Mouse (Mus musculus): ENCODE data around the gene Tmbim1. TPM values are rescaled to one million over a fixed set of nuclear protein-coding genes. Genes with fewer than 3 reads are reported as not detected.

Gene Tmbim1
- total RNA-seq, 2 experiments from 2014 or later = 13.8 to 24.6 TPM

DNA sequence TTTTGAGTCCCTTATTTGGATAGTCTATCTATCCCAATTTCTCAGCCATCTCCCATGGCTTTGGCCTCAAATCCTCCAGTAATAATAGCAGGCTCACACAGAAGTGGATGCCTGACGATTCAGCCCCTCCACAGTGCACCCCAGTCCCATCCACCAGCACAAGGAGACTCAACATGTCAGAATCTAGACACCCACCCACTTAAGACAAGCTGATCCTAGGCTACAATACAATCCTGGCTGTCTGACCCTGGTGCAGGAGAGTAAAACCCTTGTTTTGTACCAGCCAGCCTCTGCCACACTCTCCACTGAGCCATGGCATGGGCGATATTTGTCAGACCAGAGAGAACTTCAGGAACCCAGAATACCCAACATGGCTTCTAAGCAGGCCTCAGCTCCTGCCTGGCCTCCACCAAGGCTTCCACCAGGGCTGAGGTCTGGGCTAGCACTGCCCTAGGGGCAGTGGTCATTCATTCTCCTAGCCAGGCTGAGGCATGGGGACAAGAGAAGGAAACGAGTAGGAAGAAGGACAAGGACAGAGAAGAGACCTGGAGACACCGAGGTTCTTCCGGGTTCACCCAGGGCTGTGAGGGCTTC, 7.2 kb downstream of the Tmbim1 start:
- no peak for ATAC-seq (replicated peaks; ENCODE audit: poor library complexity, severe bottlenecking)

DNA sequence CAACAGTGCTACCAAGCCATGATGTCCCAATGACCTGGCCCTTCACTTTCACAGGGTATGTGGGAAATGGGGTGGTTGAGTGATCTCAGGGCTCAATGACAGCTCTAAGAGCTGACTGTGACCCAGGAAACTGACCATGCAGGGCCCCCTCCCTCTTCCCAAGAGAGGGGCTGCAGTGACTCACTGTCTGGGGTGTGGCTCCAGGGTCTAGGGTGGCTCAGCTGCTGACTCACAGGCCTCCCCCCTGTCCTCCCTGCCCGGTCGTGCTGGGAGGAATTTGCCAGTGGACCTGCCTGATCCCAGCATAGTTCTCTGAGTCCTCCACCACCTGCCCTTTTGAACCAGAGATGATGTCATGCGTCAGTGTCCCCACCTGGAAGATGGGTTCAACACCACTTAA, 8.2 kb downstream of the Tmbim1 start:
- ATAC-seq (replicated peaks; ENCODE audit: poor library complexity, severe bottlenecking) = no peak

DNA sequence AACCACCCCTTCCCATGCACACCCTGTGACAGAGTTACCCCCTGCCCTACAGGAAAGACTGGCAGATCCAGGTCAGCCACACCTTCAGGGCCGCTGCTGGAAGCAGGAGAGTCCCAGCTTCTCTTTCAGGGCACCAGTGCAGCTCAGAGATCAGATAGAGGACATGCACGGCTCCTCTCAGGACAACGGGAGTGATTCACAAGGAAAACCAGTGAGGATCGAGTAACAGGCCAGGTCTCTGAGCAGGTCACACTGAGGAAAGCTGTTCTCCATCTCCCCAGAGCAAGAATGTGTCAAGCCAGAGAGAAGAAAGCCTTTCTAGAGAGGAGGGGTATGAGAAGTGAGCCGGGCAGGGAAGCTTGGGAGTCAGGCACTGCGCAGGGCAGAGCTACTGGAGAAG, 8.9 kb downstream of the Tmbim1 start:
- no peak for ATAC-seq (replicated peaks; ENCODE audit: poor library complexity, severe bottlenecking)

DNA sequence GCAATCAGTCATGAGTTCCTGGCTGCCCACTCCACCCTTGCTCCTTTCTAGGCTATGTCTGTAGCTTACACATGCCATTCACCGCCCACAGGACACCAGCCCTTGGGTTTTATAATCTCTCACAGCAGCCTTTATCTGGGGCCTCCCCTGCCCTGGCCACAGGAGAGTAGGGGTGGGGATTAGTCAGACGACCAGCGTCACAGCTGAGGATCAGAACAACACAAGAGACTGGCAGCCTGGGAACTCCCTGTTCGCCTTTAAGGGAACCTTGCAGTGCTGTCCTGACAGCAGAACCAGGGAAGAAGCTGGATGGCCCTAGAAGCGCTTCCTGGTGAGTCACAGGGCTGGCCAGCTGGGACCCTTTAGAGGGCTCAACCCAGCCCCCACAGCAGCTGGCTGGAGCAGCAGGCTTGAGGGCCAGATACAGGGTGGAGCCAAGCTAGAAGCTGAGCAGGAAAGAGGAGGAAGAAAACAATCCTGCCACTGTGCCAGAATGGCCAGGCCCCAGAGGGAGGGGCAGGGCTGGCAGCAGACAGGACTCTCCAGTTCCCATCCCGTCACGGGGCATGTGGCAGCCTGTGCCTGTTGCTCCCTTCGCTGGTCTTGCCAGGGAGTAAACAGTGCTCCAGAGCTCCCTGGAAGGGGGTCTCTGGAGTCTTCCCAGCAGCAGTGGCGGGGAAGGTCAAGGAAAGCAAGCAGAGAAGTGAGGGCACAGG, 9.8 kb downstream of the Tmbim1 start:
- peak; percentile 70 for ATAC-seq (replicated peaks; ENCODE audit: poor library complexity, severe bottlenecking)

DNA sequence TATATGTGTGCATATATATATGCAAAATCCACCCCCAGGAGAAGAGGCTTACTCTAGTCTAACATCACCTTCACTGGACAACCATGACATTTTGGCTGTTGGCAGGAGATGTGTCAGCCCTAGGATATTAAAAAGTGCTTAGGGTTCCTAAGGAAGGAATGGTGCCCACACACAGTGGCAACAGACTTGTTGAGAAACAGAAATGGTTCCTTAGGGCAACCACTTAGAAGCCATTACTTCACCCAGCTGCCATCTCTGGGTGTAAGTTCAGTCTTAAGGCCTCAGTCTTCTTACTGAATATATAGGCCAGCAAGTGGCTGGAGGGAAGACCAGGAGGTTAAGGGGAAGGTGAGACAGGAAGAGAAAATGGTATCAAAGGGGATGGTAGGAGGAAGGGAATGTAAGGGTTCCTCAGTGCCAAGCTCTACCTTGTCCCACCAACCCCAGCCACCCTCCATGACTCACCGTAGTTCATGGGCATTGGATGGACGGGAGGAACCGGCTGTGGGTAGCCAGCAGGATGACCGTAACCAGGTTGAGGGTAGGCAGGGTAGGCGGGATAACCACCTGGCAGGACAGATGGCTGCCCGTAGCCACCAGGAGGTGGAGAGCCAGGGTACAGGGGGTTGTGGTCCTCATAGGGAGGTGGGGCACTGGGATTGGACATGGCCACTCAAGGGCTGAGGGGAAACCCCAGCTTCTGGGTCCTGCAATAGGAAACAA, 10.5 kb downstream of the Tmbim1 start:
- peak; percentile 17 for ATAC-seq (replicated peaks; ENCODE audit: poor library complexity, severe bottlenecking)

DNA sequence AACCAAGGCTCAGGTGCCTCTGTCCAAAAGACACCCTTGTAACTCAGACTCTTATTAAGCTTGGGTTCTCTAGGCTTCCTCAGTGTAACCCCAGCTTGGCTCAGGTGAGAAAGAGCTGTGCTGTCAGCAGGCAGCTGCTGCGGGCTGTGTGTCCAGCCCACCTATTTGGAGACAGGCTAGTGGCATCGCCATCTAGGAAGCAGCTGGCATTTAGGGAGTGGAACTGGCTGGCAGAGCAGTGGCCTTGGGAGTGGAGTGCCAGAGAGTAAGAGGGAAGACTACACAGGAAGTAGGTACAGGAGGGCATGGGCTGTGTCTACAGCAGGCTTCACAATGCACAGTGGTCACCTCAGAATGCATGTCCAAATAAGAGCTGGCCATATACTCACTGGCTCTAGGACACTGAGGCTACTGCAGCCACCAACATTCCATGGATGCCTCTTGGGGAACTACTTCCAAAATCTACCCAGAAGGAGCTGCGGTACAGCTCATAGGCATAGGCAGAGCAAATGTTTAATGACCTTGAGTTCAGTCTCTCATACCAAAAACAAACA, 11.3 kb downstream of the Tmbim1 start:
- ATAC-seq (replicated peaks; ENCODE audit: poor library complexity, severe bottlenecking) = no peak

DNA sequence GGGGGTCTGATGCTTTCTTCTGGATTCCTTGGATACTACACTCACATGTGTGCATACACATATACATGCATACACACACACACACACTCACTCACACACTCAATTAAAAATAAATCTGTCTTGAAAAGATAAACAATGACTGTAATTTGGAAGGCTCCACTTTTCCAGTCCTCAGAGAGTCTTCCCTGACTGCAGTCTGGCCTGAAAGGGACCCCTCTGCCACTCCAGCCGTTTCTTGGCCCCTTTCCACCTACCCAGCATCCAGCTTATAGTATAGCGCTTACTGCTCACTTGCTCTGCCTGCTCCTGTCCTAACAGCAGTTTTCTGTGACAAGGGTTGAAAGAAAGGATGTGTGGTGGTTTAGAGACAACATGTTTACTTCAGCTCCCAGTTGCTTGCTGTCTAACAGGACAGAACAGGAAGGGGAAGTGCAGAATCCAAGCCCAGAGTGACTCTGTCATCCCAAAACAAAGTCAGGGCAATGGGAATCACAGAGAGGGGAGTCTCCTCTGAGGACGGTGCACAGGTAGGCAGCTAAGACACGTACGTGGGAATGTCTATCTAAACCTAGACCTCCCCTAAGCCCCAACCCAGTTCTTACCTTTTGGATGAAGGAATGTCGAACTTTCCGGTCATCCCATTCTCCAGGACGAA, 12.0 kb downstream of the Tmbim1 start:
- no peak for ATAC-seq (replicated peaks; ENCODE audit: poor library complexity, severe bottlenecking)

DNA sequence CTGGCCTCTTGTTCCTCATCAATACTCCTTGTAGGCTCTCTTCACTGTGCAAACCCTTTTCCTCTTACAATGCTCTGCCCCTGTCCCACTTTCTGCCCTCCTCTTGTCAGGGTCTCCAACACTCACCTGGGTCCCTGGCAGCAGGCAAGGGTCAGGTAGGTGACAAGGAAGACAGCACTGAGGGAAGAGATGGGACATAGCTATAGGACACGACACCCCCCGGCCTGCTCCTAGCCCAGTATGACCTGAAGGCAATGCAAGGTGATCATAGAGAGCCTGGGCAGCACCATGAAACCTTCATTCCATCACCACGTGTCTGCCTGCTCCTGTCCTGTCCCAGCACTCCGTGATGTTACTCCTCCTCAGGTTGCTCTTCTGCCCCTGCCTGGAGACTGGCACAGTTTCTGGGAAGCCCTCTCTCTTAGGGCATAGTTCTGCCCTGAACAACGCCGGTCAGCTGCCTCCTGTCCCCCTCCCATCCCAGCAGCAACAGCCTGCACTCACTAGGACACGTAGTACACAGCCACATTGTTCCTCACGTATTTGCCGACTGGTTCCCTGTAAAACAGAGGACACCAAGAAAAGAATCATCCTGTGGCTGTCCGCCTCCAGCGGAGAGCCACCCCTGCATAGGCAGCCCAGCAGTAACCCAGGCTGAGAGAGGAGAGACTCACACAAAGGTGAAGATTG, 12.9 kb downstream of the Tmbim1 start:
- no peak for ATAC-seq (replicated peaks; ENCODE audit: poor library complexity, severe bottlenecking)

DNA sequence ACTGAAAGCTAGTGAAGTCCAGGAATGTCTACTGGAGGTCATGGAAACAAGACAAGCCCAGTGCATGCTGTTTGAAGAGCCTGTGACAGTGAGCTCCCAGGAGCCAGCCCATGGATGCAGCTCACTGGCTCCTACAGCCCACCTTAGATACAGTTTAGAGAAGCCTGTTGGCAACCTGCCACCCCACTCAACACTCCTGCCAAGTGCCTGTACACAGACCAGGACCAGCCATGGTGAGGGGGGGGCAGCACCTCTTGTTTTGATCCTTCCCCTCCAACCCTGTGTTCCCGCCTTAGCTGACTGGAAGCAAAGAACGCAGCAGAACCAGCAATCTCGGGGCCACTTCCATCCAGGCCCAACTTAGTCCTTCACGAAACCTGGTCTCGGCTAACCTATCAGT, 15.3 kb downstream of the Tmbim1 start:
- no peak for ATAC-seq (replicated peaks; ENCODE audit: poor library complexity, severe bottlenecking)

DNA sequence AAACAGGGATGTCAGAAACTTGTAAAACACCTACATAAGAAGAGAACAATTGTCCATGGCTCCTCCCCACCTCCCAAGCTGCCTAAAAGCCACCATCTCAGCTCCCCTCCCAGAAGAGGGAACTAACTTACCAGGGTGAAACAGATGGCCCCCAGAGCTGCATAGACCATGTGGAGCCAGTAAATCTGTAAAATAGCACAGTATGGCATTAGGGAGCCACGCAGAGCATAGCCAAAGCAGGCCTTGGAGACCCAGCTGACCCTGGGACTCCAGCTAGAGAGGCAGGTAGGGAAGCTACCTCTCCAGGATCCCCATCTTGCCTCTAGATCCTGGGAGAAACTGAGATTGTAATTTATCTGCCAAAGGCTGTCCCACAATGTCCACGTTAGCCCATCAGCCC, 15.7 kb downstream of the Tmbim1 start:
- no peak for ATAC-seq (replicated peaks; ENCODE audit: poor library complexity, severe bottlenecking)

DNA sequence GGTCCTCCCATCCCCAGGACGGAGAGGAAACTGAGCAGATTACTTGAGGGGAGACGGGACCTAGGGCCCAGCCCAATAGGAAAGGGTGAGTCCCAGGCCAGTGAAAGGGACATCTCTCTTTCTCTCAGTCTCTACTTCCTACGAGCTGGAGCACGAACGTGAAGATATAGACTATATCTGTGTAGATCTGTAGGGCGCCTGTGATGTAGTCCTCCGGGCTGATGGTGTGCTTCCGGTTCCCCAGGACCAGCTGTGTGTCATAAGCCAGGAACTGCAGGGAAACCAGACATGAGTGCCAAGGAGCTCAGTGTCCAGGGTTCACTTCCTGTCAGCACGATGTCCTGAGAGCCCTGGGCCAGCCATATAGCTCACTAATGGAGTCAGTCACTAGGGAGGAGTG, 16.2 kb downstream of the Tmbim1 start:
- ATAC-seq (replicated peaks; ENCODE audit: poor library complexity, severe bottlenecking) = no peak

DNA sequence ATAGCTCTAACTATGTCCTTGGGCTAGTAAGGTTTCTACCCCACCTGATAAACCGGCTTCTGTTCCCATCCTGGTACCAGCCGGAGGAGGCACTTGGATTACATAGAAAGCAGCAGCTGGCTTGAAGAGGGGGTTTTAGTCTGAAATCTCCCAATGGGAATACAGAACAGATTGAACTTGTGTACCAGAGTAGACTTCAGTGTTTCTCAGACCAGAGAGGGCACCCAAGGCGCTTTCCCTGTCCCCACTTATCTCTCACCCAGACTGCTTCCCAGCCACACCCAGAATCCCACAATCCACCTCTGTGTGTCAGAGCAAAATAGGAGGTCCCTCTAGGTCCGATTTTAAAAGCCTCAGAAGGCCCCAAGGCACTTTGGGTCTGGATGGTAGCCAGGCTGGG, 17.1 kb downstream of the Tmbim1 start:
- no peak for ATAC-seq (replicated peaks; ENCODE audit: poor library complexity, severe bottlenecking)

DNA sequence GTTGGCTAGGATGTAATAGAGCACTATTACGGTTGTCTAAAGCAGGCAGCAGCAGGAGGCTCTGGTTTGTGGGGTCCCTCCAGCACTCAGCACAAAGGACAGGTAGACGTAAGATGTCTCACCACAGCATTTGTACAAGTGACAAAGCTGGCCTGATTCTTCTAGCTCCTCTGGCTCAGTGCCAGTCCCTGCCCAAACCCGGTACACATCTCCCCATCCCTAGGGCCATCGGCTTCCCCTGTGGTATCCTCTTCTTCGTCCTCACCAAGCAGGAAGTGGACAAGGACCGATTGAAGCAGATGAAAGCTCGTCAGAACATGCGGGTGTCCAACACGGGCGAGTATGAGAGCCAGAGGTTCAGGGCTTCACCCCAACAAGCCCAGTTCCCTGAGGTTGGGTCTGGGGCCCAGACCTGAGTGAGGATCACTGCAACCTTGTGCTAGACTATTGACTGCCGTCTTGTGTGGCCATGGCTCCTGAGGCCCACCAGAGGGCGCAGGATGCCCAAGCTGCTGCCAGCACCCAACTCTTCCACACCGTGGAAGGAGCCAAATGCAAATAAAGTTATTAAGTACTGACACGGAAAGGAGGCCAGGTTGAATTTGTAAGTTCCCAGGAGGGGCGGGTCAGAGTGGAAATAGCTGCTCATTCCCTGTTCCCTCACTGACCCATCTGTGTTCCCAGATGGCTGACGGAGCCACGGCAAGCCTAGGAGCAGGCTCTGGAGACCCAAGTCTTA, 18.4 kb downstream of the Tmbim1 start:
- ATAC-seq (replicated peaks; ENCODE audit: poor library complexity, severe bottlenecking) = peak; percentile 30

DNA sequence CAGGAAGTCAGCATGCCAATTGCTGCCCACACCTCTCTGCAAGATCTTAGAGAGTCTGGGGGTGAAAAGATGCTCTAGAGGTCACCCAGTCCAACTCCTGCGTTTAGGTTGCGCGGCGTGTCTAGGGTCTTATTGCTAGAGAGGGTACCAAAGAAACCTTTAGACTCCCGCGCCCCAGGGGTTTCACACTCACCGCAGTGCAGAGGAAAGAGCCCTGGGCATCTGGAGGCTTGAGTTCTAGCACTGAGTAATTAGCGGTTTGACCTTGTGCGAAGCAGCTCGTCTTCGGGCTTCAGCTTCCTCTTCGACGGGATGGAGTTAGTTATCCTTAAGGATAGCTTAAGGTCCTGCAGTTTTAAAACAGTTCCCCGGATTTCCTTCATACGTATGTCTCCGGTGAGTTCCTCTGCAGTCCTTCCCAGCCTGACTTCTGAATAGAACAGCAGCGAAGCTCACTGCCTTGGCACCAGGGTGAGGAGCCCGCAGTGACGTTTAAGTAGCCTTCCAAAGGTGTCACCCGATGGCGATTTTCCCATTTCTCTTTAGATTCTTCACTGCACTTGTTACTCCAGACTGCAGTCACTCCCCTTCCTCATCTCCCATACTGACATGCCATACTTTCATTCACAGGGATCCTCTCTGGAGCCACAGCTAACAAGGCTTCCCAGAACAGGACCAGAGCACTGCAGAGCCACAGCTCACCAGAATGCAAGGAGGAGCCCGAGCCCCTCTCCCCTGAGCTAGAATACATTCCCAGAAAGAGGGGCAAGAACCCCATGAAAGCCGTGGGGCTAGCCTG, 20.0 kb downstream of the Tmbim1 start:
- peak; percentile 1 for ATAC-seq (replicated peaks; ENCODE audit: poor library complexity, severe bottlenecking)

DNA sequence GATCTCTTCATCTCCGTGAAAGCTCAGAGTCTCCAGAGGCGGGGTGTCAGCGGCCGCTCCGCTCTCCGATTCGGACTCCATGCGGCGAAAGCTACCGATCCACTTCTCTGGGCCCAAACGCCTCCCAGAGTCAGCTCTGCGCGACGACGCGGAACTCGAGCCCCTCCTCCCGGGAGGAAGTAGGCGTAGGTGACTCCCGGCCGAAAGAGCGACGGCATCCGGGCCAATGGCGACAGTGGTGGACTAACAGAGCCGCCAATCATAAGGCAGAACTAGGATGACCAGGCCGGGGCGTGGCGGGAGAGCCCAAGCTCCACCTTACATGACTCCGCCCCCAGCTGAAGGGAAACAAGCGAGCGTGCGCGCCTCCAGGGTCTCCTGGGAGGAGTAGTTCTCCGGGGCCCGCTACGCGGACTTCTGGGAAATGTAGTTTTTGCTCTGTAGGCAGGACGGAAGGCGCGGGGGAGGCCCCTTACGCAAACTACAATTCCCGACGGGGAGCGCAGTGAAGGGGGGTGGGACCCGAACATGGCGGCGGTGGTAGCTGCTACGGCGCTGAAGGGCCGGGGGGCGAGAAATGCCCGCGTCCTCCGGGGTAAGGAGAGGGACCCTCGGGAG, 20.8 kb downstream of the Tmbim1 start, which contains the start of the genes Aamp and Pnkd:
TSS of gene Aamp (minus strand) at position 196 of the 618 bp plus-strand sequence.
TSS of gene Pnkd (plus strand) at position 388 of the 618 bp plus-strand sequence.
- peak; percentile 81 for ATAC-seq (replicated peaks; ENCODE audit: poor library complexity, severe bottlenecking)

DNA sequence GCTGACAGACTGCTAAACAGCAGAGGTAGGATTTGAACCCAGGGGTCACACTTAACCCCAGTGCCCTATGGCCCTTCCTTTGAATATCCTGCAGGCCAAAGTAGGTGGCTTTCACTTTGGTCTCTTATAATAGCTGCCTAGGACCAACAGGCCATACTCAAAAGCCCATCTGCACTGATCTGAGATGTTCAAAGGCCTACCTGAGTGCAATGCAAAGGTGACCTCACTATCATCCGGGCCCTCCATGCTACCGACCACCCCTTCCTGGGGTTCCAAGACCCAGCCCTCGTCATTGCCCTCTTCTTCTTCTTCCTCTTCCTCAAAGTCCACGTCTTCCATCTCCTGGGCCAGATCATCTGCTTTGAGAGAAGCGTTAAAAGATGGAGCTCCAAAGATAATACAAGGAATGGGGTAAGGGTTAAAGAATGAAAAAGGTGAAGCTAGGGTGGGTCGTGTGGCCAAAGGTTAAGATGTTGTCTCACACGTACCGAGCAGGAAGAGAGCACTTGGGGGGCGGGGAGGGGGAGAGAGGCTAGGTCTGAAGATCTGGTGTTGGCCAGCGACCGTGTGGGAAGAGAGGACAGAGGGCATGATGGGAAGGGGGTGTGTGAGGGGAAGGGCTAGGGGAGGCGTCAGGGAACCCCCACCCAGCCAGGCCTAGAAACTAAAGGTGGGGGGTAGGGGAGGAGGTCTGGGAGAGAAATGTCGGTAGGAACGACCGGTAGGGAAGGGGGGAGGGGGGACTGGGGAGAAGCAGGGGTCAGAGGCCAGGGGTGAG, 21.5 kb downstream of the Tmbim1 start:
- peak; percentile 45 for ATAC-seq (replicated peaks; ENCODE audit: poor library complexity, severe bottlenecking)

DNA sequence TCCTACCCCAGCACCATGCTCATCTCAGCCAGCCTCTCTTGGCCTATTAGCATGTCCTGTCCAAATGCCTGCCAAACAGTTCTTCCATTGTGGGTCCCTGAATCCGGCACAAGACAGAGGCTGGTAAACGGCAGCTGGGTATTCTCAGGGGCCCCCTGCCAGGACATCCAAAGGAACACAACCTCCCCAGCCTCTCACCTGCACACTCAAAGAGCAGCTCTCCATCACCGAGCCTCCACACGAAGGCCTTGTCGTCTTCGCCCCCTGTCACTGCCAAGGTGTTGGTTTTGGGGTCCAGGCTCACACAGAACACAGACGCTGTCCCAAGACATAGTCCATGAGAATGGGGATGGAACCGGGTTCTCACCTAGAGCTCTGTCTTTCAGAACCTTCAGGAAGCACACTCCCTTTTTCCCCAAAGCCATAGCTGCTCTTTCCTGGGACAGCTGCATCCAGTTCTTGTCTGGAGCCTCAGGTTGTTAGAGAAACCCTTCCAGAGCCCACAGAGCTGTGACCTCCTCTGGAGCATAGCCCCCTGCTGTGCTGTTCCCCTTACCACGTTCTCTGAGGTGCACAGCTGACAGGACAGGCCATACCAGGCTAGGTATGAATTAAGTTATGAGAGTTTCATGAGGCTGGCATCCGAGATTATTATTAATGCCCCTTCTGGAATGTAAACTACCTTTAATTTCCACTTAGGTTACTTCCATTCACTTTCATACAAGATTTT, 22.4 kb downstream of the Tmbim1 start:
- ATAC-seq (replicated peaks; ENCODE audit: poor library complexity, severe bottlenecking) = no peak

Data from granulocyte monocyte progenitor cell, adult 5-6 weeks (primary cell).